Mouse (Mus musculus) spleen, embryonic (tissue): ENCODE results near the gene Cd274.
"Not testable (repeated sequence)": the region's sequence is repeated elsewhere in the genome, so short reads cannot be mapped to it uniquely, and the experiment has no call there.

Experiments
- CTCF ChIA-PET: fragments of 350-600 bp; sonication (Branson Sonifier 250); formaldehyde crosslinking; loops from one replicate; lab custom pipeline; 2022; lab: Charles Lee

The Cd274 gene

GRCm38 (mm10) chr19:29390483-29390882, 23.2 kb downstream of the Cd274 start:
- CTCF ChIA-PET: no interaction called here

DNA sequence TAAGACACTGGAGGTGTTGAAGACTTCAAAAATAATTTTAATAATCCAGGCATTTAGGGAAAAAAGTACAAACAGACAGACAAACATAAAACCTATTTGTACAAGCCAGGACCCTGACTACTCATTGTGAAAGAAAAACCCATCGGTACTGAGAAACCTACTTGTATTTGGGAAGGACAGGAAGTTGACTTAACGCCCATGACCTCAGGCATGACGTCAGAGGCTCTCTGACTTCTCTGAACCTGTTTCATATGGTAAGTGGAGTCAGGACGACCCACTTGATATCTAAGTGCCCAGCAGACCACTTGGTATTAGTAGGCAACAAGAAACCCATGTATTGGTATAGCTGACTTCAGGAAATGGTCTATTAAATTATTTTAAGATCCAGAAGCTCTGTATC, 24.0 kb downstream of the Cd274 start:
- CTCF ChIA-PET: no interaction called here

- CTCF ChIA-PET: no interaction called here
These were observed 26.1 kb downstream of the Cd274 start for GRCm38 (mm10) chr19:29393333-29393732.

DNA sequence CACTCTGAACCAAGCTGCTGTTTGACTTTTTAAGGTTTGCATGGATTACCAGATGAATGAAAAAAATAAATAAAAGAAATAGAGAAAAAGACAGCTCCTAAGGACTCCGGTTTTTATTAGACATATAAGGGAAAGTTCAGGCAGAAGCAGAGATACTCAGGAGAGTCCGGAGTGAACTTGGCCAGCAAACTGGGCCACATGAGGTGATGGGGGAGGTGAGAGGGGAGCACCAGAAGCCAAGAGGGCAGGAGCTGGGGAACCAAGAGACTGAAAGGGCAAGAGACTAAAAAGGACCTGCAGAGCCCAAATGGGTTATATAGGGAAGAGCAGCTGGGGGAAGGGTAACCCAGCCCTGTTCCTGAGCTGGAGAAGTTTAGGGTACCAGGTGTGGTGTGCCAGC, 27.5 kb downstream of the Cd274 start:
- CTCF ChIA-PET: interaction anchor here (1.0 kb wide), 1 partner anchor 22 kb away, joined by 9 read pairs; no protein-coding TSS in a partner anchor

DNA sequence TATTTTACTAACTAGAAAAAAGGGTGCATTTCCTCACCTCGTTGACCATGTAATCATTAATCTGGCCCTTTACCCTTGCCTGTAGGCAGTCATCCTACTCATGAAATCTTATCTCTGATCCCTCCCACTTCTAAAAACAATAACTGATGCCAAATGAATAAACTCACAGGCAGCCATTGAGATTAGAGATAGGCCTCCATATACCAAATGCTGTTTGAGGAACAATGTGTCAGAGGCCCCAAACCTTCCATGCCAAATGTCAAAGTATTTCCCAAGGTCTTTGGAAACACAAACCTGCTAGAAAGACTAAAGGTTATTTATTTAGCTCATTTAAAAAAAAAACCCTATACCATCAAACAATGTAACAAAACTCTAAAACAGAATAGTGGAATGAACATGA, 29.1 kb downstream of the Cd274 start:
- CTCF ChIA-PET: no interaction called here

GRCm38 (mm10) chr19:29399786-29400185, 32.5 kb downstream of the Cd274 start:
- CTCF ChIA-PET: interaction anchor here (1.0 kb wide), 1 partner anchor 25 kb away, joined by 3 read pairs; no protein-coding TSS in a partner anchor

DNA sequence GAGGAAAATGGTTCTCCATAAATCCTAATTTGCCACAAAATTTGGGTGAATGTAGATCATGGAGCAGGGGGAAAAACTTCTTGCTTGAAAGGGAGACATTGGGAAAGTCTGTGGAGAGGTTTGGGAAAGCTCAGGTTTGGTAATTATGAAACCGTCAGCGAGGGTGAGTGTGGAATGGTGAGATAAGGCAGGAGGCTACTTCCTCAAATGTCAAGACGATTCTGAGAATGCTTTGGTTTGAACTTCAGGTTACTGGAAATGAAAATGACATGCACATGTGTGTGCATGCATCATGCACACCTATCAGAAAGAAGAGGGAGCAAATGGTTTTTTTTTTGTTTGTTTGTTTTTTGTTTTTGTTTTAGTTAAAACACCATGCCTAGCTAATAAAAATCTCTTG, 33.2 kb downstream of the Cd274 start:
- CTCF ChIA-PET: interaction anchor here (1.0 kb wide), 1 partner anchor 26 kb away, joined by 3 read pairs; no protein-coding TSS in a partner anchor

DNA sequence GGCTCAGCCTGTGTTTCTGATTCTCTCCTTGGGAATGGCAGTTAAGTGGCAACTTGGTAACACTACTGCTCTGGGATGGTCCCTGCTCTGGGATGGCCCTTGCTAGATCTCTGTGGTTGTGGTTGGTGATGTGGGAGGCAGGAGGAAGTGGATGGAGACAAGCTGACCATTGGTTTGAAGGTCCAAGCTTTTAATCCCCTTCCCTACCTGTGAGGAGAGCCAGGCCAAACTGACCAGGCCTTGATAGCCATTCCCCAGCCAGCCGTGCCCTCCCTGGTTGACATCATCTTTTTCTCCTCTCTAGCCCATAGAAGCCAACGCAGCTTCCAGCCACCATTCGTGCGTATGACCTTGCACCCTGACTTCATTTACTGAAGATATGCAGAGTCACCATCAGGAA, 35.4 kb downstream of the Cd274 start:
- CTCF ChIA-PET: interaction anchor here (0.6 kb wide), 1 partner anchor 205 kb away, joined by 3 read pairs; no protein-coding TSS in a partner anchor

GRCm38 (mm10) chr19:29403251-29403650, 36.0 kb downstream of the Cd274 start:
- CTCF ChIA-PET: no interaction called here

DNA sequence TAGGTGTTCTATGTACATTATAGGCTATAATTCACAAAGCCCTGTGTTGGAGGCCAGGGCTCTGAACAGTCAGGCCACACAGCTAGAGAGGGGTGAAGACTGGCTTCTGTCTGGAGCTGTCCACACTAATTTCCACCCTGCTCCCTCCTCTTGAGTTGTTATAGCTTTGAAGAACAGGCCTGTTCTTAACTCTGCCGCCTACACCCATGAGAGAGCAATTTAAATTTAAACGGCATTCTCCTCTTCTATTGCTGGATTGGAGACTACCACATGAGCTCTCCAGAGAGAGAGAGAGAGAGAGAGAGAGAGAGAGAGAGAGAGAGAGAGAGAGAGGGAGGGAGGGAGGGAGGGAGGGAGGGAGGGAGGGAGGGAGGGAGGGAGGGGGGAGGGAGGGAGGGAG, 38.1 kb downstream of the Cd274 start:
- CTCF ChIA-PET: interaction anchor here (0.5 to 1.0 kb wide), 3 partner anchors 10 to 69 kb away, joined by 4 to 10 read pairs (median 6); no protein-coding TSS in a partner anchor

GRCm38 (mm10) chr19:29406042-29407017, 39.1 kb downstream of the Cd274 start:
- CTCF ChIA-PET: interaction anchor here (1.0 kb wide), 1 partner anchor 68 kb away, joined by 4 read pairs; no protein-coding TSS in a partner anchor

- CTCF ChIA-PET: interaction anchor here (0.7 kb wide), 1 partner anchor 37 kb away, joined by 8 read pairs; no protein-coding TSS in a partner anchor
These were observed 43.4 kb downstream of the Cd274 start, which contains the start of gene Pdcd1lg2 for GRCm38 (mm10) chr19:29410619-29411018. TSS of gene Pdcd1lg2 (plus strand) at chr19:29410919.

- CTCF ChIA-PET: no interaction called here
These were observed 45.5 kb downstream of the Cd274 start for GRCm38 (mm10) chr19:29412476-29413420.

GRCm38 (mm10) chr19:29414513-29414912, 47.3 kb downstream of the Cd274 start:
- CTCF ChIA-PET: no interaction called here

DNA sequence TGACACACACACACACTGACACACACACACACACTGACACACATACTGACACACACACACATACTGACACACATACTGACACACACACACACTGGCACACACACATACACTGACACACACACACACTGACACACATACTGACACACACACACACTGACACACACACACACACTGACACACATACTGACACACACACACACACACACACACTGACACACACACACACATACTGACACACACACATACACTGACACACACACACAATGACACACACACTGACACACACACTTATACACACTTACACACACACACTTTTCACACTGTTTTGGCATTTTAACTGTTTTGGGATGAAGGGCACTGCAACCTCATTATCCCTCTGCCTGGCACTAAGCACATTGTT, 47.7 kb downstream of the Cd274 start:
- CTCF ChIA-PET: not testable (repeated sequence)

DNA sequence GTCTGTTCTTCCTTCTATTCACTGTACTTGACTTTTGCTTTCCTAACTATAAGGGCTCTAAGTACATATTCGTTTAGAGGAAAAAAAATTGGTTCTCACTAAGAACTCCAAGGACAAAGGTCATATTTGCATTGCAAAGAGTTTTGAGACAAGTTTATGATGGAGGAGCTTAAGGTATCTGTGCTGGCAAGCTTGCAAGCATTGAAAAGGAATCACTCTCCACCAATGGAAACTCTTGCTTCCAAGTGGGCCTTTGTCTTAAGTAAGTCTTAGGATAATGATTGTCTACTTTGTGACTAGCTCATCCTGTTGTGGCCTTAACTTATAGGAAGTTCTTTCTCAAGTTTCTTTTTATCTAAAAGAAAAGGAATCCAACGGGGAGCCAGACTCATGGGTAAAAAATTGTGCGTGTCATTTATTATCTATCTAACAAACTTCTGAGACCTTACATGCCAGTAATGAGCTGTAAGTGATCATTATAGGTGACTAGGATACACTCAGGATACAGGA, 49.2 kb downstream of the Cd274 start:
- CTCF ChIA-PET: no interaction called here

DNA sequence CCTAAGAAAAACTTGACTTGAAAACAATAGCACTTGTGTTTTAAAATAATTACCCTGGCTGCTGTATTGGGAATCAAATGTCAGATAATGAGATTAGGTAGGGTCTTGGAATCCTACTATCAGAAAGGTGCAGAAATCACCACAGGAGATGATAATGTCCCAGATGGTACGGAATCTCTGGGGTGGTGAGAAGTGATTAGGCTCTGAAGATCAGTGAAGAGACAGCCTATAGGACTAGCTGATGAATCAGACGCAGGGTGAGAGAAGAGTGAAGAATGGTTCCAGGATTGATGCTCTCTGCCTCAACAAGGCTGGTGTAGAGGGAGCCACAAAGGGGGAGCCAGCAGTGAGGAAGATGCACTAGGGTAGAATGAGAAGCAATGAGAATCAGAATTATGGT, 49.9 kb downstream of the Cd274 start:
- CTCF ChIA-PET: no interaction called here

- CTCF ChIA-PET: interaction anchor here (0.6 to 1.1 kb wide), 2 partner anchors 38 to 51 kb away, joined by 3 to 4 read pairs; no protein-coding TSS in a partner anchor
These were observed 50.6 kb downstream of the Cd274 start for GRCm38 (mm10) chr19:29417894-29418293.

GRCm38 (mm10) chr19:29418661-29419115, 51.4 kb downstream of the Cd274 start:
- CTCF ChIA-PET: interaction anchor here (0.6 to 1.1 kb wide), 3 partner anchors 23 to 208 kb away, joined by 3 read pairs; no protein-coding TSS in a partner anchor

GRCm38 (mm10) chr19:29419506-29419905, 52.3 kb downstream of the Cd274 start:
- CTCF ChIA-PET: no interaction called here

- CTCF ChIA-PET: no interaction called here
These were observed 52.7 kb downstream of the Cd274 start for GRCm38 (mm10) chr19:29419946-29420345.
